Mouse (Mus musculus): ENCODE measurements at regions not wholly inside any gene's neighbourhood (a gene's known extent, or its start where the extent isn't known, plus 50 kb on each side); places are given as distances from the start of the nearest gene placed in this dataset.

DNA sequence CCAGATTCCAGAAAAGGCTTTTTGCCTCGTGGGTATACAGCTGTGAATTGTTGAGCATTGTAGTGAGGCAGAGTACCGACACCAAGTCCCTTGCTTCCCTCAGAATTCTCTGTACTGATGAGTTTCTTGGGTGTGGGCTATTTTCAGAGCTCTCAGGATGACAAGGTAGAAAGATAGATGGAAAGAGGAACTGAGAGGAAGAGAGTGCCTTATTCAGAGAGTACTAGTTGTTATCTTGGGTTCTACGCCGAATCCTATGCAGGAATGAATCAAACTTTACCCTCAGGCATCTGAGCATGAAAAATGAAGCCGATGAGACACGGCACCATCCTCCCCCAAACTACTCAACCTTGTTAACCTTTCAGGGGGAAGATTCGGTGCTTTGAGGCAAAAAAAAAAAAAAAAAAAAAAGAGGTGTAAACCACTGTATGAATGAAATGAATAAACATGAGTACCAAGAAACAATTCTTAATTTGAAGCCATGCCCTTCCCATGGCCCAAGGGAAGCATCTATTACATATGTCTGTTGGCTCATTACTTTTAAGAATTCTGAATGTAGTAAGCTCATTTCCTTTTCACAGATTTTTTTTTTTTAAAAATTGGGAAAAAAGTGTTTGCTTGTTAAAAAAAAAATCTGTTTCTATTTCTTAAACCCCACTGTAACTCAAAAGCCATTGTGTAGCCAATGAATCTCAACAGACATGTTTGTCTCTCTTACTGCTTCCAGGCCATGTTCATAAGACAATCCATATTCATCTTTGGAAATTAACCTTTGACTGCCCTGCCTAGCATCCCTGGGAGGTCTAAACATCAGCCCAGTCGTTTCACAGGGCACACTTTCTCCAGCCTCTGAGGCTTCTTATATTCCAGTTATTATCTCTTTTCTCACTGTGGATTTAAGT lies 1435.8 kb upstream of the A1bg start:
- in situ Hi-C loops (cut with MboI; ENCODE audit: low sequenced_read_pairs in 2 of 2, unreplicated experiment in 2 of 2) = no loop called here
- no peaks in the 10 kb centered on the region for H3K36me3 ChIP-seq (ENCODE audit: control insufficient read depth, insufficient read depth, low read length, poor library complexity, severe bottlenecking)
- H3K9ac ChIP-seq (ENCODE audit: insufficient read depth, low read depth, low read length, poor library complexity, severe bottlenecking) = no peak overlapping the region
- H3K4me3 ChIP-seq (ENCODE audit: insufficient read depth in 1 of 2, low read depth in 1 of 2, low read length in 2 of 2, poor library complexity in 1 of 2, severe bottlenecking in 1 of 2) = no peak overlapping the region
- H3K27ac ChIP-seq (ENCODE audit: insufficient read depth, low read depth, low read length, poor library complexity, severe bottlenecking) = no peak overlapping the region
- DNase-seq (ENCODE audit: low read depth, low spot score) = no peak
- H3K4me1 ChIP-seq (ENCODE audit: control insufficient read depth in 2 of 2, insufficient read depth in 2 of 2, low read length in 2 of 2, poor library complexity in 1 of 2) = no peaks in the 10 kb centered on the region
- H3K9me3 ChIP-seq (ENCODE audit: control insufficient read depth, insufficient read depth, low read depth, low read length) = no peaks in the 10 kb centered on the region
- TF ChIP-seq CHD2 (IDR thresholded peaks at IDR 0.05; ENCODE audit: low read depth, low read length) = no peak
- no peak for TF ChIP-seq ZNF384 (IDR thresholded peaks at IDR 0.05; ENCODE audit: low read depth, low read length)
- no peak for TF ChIP-seq MAFK (IDR thresholded peaks at IDR 0.05; ENCODE audit: insufficient read depth, low read depth, low read length)
- no peak for TF ChIP-seq ZC3H11A (IDR thresholded peaks at IDR 0.05; ENCODE audit: borderline replicate concordance, low read depth, low read length)
- no peak for TF ChIP-seq HCFC1 (IDR thresholded peaks at IDR 0.05; ENCODE audit: borderline replicate concordance, insufficient read depth, low read length)

DNA sequence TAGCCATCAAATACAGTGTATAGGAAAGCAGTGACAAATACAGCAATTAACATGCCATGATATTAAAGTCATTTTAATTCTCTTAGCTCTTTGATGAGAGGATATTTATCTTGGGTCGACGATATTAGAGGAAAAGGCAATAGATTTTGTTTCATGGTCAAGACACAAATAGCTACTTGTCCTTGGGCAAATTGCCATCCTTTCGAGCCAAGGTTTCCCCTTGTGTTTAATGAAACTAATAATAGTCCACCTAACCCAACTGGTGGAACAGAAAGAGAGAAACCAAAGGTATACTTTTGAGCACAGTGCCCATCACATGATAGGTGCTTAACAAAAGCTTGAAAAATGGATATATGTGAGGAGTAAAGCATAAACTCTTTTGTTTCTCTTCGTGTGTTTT lies 1431.0 kb upstream of the A1bg start:
- Histone ChIP-seq H3K36me3 (ENCODE audit: control insufficient read depth, insufficient read depth, low read length, poor library complexity, severe bottlenecking) (no peaks in the 10 kb centered on the region), H3K9ac (ENCODE audit: insufficient read depth, low read depth, low read length, poor library complexity, severe bottlenecking) (no peak overlapping the region), H3K4me3 (ENCODE audit: insufficient read depth in 1 of 2, low read depth in 1 of 2, low read length in 2 of 2, poor library complexity in 1 of 2, severe bottlenecking in 1 of 2) (no peak overlapping the region), H3K4me1 (ENCODE audit: control insufficient read depth in 2 of 2, insufficient read depth in 2 of 2, low read length in 2 of 2, poor library complexity in 1 of 2) (no peaks in the 10 kb centered on the region), H3K27ac (ENCODE audit: insufficient read depth, low read depth, low read length, poor library complexity, severe bottlenecking) (no peak overlapping the region), H3K9me3 (ENCODE audit: control insufficient read depth, insufficient read depth, low read depth, low read length) (no peaks in the 10 kb centered on the region)
- in situ Hi-C loops (cut with MboI; ENCODE audit: low sequenced_read_pairs in 2 of 2, unreplicated experiment in 2 of 2) = no loop called here
- no peak for DNase-seq (ENCODE audit: low read depth, low spot score)
- TF ChIP-seq ZC3H11A (IDR thresholded peaks at IDR 0.05; ENCODE audit: borderline replicate concordance, low read depth, low read length) (no peak), CHD2 (IDR thresholded peaks at IDR 0.05; ENCODE audit: low read depth, low read length) (no peak), MAFK (IDR thresholded peaks at IDR 0.05; ENCODE audit: insufficient read depth, low read depth, low read length) (no peak), ZNF384 (IDR thresholded peaks at IDR 0.05; ENCODE audit: low read depth, low read length) (no peak), HCFC1 (IDR thresholded peaks at IDR 0.05; ENCODE audit: borderline replicate concordance, insufficient read depth, low read length) (no peak)

DNA sequence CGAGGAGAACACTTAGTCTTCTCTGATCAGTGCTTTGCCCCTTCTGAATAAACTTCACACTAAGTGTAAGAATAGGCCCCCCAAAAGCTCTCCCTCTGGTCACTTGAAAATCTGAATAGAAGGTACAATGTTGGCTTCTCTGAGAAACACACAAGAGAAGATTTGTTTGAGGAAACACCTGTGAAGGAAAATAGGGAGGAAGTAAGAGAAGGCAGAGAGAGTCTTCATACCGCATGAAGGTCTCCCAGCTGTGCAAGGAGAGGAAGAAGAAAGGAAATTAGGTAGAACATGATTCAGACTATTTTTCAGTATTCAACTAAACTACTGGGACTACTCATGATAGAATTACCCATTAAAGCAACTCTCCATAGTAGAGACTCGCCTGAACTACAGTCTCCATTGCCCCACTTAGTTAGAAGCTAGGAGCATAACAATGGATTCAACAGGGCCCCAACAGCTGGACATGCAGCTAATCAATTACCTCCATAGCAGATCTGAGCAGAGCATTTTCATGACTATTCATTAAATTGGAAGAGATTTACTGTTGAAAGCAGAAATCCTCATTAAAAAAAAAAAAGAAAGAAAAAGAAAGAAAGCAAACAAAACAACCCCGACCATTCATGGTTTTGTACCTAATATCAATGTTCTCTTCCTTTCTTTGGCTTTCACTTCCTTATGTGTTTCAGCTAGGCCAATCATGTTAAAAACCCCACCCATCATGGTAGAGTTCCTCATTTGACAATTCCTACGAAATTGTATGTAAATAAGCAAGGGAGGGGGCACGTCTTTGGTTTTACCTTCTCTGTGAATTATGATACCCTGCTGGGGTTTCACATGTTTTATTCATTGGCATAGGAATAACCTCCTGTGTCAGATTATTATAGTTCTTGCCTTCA lies 1428.3 kb upstream of the A1bg start:
- in situ Hi-C loops (cut with MboI; ENCODE audit: low sequenced_read_pairs in 2 of 2, unreplicated experiment in 2 of 2) = no loop called here
- Histone ChIP-seq H3K4me1 (ENCODE audit: control insufficient read depth in 2 of 2, insufficient read depth in 2 of 2, low read length in 2 of 2, poor library complexity in 1 of 2) (no peaks in the 10 kb centered on the region), H3K9ac (ENCODE audit: insufficient read depth, low read depth, low read length, poor library complexity, severe bottlenecking) (no peak overlapping the region), H3K9me3 (ENCODE audit: control insufficient read depth, insufficient read depth, low read depth, low read length) (no peaks in the 10 kb centered on the region), H3K36me3 (ENCODE audit: control insufficient read depth, insufficient read depth, low read length, poor library complexity, severe bottlenecking) (no peaks in the 10 kb centered on the region), H3K27ac (ENCODE audit: insufficient read depth, low read depth, low read length, poor library complexity, severe bottlenecking) (no peak overlapping the region), H3K4me3 (ENCODE audit: insufficient read depth in 1 of 2, low read depth in 1 of 2, low read length in 2 of 2, poor library complexity in 1 of 2, severe bottlenecking in 1 of 2) (no peak overlapping the region)
- DNase-seq (ENCODE audit: low read depth, low spot score) = no peak
- TF ChIP-seq HCFC1 (IDR thresholded peaks at IDR 0.05; ENCODE audit: borderline replicate concordance, insufficient read depth, low read length) (no peak), ZNF384 (IDR thresholded peaks at IDR 0.05; ENCODE audit: low read depth, low read length) (no peak), MAFK (IDR thresholded peaks at IDR 0.05; ENCODE audit: insufficient read depth, low read depth, low read length) (no peak), CHD2 (IDR thresholded peaks at IDR 0.05; ENCODE audit: low read depth, low read length) (no peak), ZC3H11A (IDR thresholded peaks at IDR 0.05; ENCODE audit: borderline replicate concordance, low read depth, low read length) (no peak)

DNA sequence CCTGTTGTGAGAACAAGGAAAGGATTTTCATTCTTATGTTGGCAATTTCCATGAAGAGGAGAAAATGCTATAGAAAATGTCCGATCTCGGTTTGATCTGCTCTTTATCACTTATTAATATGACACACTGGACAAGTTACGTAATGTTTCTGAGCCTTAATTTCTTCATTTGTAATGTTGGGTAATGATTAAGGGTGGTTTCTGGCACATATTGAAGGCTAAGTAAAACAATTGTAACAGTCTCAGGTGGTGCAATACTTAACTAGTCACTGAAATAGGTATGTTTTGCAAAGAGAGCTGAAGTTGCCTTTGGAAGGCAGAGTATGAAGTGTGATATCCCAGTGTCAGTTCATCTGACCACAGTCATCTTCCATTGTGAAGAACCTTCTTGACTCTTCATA lies 1427.2 kb upstream of the A1bg start:
- TF ChIP-seq CHD2 (IDR thresholded peaks at IDR 0.05; ENCODE audit: low read depth, low read length) = no peak
- TF ChIP-seq ZNF384 (IDR thresholded peaks at IDR 0.05; ENCODE audit: low read depth, low read length) = no peak
- TF ChIP-seq ZC3H11A (IDR thresholded peaks at IDR 0.05; ENCODE audit: borderline replicate concordance, low read depth, low read length) = no peak
- no peak for TF ChIP-seq MAFK (IDR thresholded peaks at IDR 0.05; ENCODE audit: insufficient read depth, low read depth, low read length)
- TF ChIP-seq HCFC1 (IDR thresholded peaks at IDR 0.05; ENCODE audit: borderline replicate concordance, insufficient read depth, low read length) = no peak

More for the DNA sequence above, 1427.2 kb upstream of the A1bg start:
- no peaks in the 10 kb centered on the region for H3K9me3 ChIP-seq (ENCODE audit: control insufficient read depth, insufficient read depth, low read depth, low read length)
- no peaks in the 10 kb centered on the region for H3K36me3 ChIP-seq (ENCODE audit: control insufficient read depth, insufficient read depth, low read length, poor library complexity, severe bottlenecking)
- H3K4me1 ChIP-seq (ENCODE audit: control insufficient read depth in 2 of 2, insufficient read depth in 2 of 2, low read length in 2 of 2, poor library complexity in 1 of 2) = no peaks in the 10 kb centered on the region
- DNase-seq (ENCODE audit: low read depth, low spot score) = no peak
- no peak overlapping the region for H3K9ac ChIP-seq (ENCODE audit: insufficient read depth, low read depth, low read length, poor library complexity, severe bottlenecking)
- in situ Hi-C loops (cut with MboI; ENCODE audit: low sequenced_read_pairs in 2 of 2, unreplicated experiment in 2 of 2) = no loop called here
- H3K27ac ChIP-seq (ENCODE audit: insufficient read depth, low read depth, low read length, poor library complexity, severe bottlenecking) = no peak overlapping the region
- H3K4me3 ChIP-seq (ENCODE audit: insufficient read depth in 1 of 2, low read depth in 1 of 2, low read length in 2 of 2, poor library complexity in 1 of 2, severe bottlenecking in 1 of 2) = no peak overlapping the region

Data from ES-E14 (cell line).